Mouse (Mus musculus) brain, embryonic 18.5 days (tissue): ENCODE measurements around the gene Pgk2.
"Not testable (repeated sequence)": the region's sequence is repeated elsewhere in the genome, so short reads cannot be mapped to it uniquely, and the experiment has no call there.

Source experiments
- DNase-seq: peaks from one replicate; pipeline ENCODE4 v3.0.0-alpha.2; 2012; ENCODE audit warnings: low read depth, low spot score

Pgk2 gene

GRCm38 (mm10) chr17:40208540-40208939, at the start of gene Pgk2:
Gene Pgk2, minus strand, starts transcription at chr17:40208640.
- DNase-seq: no peak

- no peak for DNase-seq
These were observed 44.0 kb upstream of the Pgk2 start for GRCm38 (mm10) chr17:40252487-40252886.

DNA sequence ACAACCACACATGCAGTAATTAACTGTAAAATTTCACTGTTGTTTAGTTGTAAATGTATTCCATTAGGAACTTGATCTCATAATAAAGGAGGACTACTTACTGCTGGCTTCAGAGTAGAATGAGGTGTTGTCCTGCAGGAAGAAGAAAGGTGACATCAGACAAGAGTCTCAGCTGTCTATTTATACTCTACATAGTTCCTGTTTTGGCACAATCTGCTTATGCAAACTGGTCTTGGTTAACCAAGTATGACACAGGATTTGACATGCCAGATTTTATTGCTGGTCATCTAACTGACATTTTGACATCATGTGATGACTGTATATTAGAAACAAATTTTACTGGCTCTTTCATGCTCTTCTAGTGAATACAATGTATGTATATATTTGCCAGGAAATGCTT, 33.7 kb upstream of the Pgk2 start, which contains the start of gene Crisp3:
Gene Crisp3 (minus strand): TSS at position 154 of the 400 bp plus-strand sequence.
- DNase-seq: no peak

- DNase-seq: not testable (repeated sequence)
These were observed 6.6 kb downstream of the Pgk2 start for GRCm38 (mm10) chr17:40201803-40202202.

DNA sequence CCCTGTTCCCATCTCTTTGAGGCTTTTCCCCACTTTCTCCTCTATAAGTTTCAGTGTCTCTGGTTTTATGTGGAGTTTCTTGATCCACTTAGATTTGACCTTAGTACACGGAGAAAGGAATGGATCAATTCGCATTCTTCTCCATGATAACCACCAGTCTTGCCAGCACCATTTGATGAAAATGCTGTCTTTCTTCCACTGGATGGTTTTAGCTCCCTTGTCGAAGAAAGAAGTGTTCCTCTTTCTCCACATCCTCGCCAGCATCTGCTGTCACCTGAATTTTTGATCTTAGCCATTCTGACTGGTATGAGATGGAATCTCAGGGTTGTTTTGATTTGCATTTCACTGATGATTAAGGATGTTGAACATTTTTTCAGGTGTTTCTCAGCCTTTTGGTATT, 18.2 kb downstream of the Pgk2 start:
- DNase-seq: not testable (repeated sequence)

DNA sequence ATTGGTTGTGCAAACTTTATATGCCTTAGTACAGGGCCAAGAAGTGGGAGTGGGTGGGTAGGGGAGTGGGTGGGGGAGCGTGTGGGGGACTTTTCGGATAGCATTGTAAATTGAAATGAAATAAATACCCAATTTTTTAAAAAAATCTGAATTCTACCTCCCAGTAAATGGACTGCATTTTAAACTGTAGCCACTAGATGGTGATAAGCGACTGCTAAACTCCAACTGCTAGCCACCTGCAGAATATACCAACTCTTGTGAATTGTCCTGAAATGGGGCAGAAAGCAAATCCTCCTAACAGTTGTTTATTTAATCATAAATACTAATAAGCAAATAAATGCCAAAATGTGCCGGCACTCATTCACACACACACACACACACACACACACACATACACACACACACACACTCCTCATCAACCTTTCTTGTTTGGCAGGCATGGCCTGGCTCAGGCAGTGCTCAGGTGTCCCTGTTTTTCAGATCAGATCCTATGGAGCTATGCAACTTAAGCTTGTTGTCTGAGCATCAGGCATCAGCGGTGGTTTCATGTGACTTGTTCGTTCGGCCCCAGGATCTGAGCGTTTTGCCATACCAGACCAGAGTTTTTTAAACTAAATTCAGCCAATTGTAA, 50.6 kb downstream of the Pgk2 start:
- not testable (repeated sequence) for DNase-seq
